Mouse (Mus musculus): Measurements from ENCODE around the gene Slc25a22.

The Slc25a22 gene

GRCm38 (mm10) chr7:141472763-141473162, 35.1 kb upstream of the Slc25a22 start:
- in situ Hi-C loops (cut with MboI, MseI): no loop called here

- in situ Hi-C loops (cut with MboI, MseI): no loop called here
These were observed 34.5 kb upstream of the Slc25a22 start for GRCm38 (mm10) chr7:141472226-141472625.

GRCm38 (mm10) chr7:141471236-141471635, 33.5 kb upstream of the Slc25a22 start:
- in situ Hi-C loops (cut with MboI, MseI): no loop called here

- in situ Hi-C loops (cut with MboI, MseI): no loop called here
These were observed 32.9 kb upstream of the Slc25a22 start for GRCm38 (mm10) chr7:141470637-141470944.

- in situ Hi-C loops (cut with MboI, MseI): no loop called here
These were observed 32.4 kb upstream of the Slc25a22 start for GRCm38 (mm10) chr7:141469901-141470636.

- in situ Hi-C loops (cut with MboI, MseI): no loop called here
These were observed 31.7 kb upstream of the Slc25a22 start for GRCm38 (mm10) chr7:141469352-141469751.

- in situ Hi-C loops (cut with MboI, MseI): no loop called here
These were observed 31.0 kb upstream of the Slc25a22 start for GRCm38 (mm10) chr7:141468522-141469211.

- in situ Hi-C loops (cut with MboI, MseI): no loop called here
These were observed 30.5 kb upstream of the Slc25a22 start for GRCm38 (mm10) chr7:141468164-141468521.

GRCm38 (mm10) chr7:141467230-141468030, 29.7 kb upstream of the Slc25a22 start, which contains the start of gene Cd151:
Gene Cd151, plus strand, starts transcription at chr7:141467392.
- in situ Hi-C loops (cut with MboI, MseI): no loop called here

GRCm38 (mm10) chr7:141466607-141467148, 29.0 kb upstream of the Slc25a22 start:
- in situ Hi-C loops (cut with MboI, MseI): no loop called here

- in situ Hi-C loops (cut with MboI, MseI): no loop called here
These were observed 28.3 kb upstream of the Slc25a22 start for GRCm38 (mm10) chr7:141466045-141466394.

GRCm38 (mm10) chr7:141465388-141466044, 27.8 kb upstream of the Slc25a22 start:
- in situ Hi-C loops (cut with MboI, MseI): no loop called here

GRCm38 (mm10) chr7:141464603-141465201, 27.0 kb upstream of the Slc25a22 start:
- in situ Hi-C loops (cut with MboI, MseI): no loop called here

- in situ Hi-C loops (cut with MboI, MseI): no loop called here
These were observed 26.3 kb upstream of the Slc25a22 start for GRCm38 (mm10) chr7:141463824-141464602.

GRCm38 (mm10) chr7:141462333-141462821, 24.7 kb upstream of the Slc25a22 start:
- in situ Hi-C loops (cut with MboI, MseI): no loop called here

- in situ Hi-C loops (cut with MboI, MseI): no loop called here
These were observed 24.0 kb upstream of the Slc25a22 start for GRCm38 (mm10) chr7:141461521-141462332.

GRCm38 (mm10) chr7:141460391-141461113, 22.9 kb upstream of the Slc25a22 start, which contains the start of gene Cracr2b:
Gene Cracr2b, plus strand, starts transcription at chr7:141461094.
- in situ Hi-C loops (cut with MboI, MseI): no loop called here

GRCm38 (mm10) chr7:141460001-141460390, 22.3 kb upstream of the Slc25a22 start:
- in situ Hi-C loops (cut with MboI, MseI): no loop called here

- in situ Hi-C loops (cut with MboI, MseI): no loop called here
These were observed 21.6 kb upstream of the Slc25a22 start for GRCm38 (mm10) chr7:141459301-141459711.

Data from T-helper 2 cell (primary cell).